Comparison of ENCODE assay signal across 8 mouse cellular contexts in genomic region chr5:75574151-75574851, GRCm38 (mm10). TPM values are rescaled to one million over a fixed set of nuclear protein-coding genes. Genes with fewer than 3 reads are reported as not detected.
DNase-seq lines count a peak whose midpoint lies in the region; ATAC-seq and TF ChIP-seq lines count a peak whose summit lies in the region.

No protein-coding gene starts in this region.

- ATAC-seq in kidney, postnatal 0 days (replicated peaks; ENCODE audit: low FRiP score, low read depth), result no peak; the same call in 1 of the 2 replicates
- no peak; the same call in 1 of the 2 replicates for ATAC-seq in embryonic facial prominence, embryonic 11.5 days (replicated peaks; ENCODE audit: insufficient number of reproducible peaks, low FRiP score, low TSS enrichment, low read depth)
- no peak for ATAC-seq in hindbrain, embryonic 12.5 days (ENCODE audit: low FRiP score)
- no peak for ATAC-seq in midbrain, embryonic 13.5 days

- H3K27ac ChIP-seq in kidney, postnatal 0 days, result no peak overlapping the region
- no peak overlapping the region for H3K27ac ChIP-seq in embryonic facial prominence, embryonic 11.5 days (replicated peaks; ENCODE audit: low read depth, low read length)
- H3K27ac ChIP-seq in hindbrain, embryonic 12.5 days, result no peak overlapping the region
- H3K27ac ChIP-seq in midbrain, embryonic 13.5 days, result peak overlapping the region; percentile 69

- H3K27me3 ChIP-seq in kidney, postnatal 0 days (ENCODE audit: insufficient read depth, low read length), result no peaks in the 10 kb centered on the region
- H3K27me3 ChIP-seq in embryonic facial prominence, embryonic 11.5 days (ENCODE audit: control insufficient read depth, insufficient read depth, low read length), result no peaks in the 10 kb centered on the region
- H3K27me3 ChIP-seq in hindbrain, embryonic 12.5 days, result peaks cover 3% of the 10 kb centered on the region; the same call in 1 of the 2 replicates
- peaks cover 28% of the 10 kb centered on the region for H3K27me3 ChIP-seq in midbrain, embryonic 13.5 days

- H3K4me1 ChIP-seq in kidney, postnatal 0 days (replicated peaks; ENCODE audit: insufficient read depth, low read length), result 0 out of 2 replicates have a peak, but pooled peaks cover 2% of the 10 kb centered on the region
- H3K4me1 ChIP-seq in embryonic facial prominence, embryonic 11.5 days (ENCODE audit: control insufficient read depth, insufficient read depth, low read length), result peaks cover 4% of the 10 kb centered on the region; the same call in 1 of the 2 replicates
- peaks cover 21% of the 10 kb centered on the region for H3K4me1 ChIP-seq in hindbrain, embryonic 12.5 days
- peaks cover 31% of the 10 kb centered on the region for H3K4me1 ChIP-seq in midbrain, embryonic 13.5 days (replicated peaks)

- no peaks in the 10 kb centered on the region for H3K9me3 ChIP-seq in kidney, postnatal 0 days (replicated peaks; ENCODE audit: low read length)
- H3K9me3 ChIP-seq in embryonic facial prominence, embryonic 11.5 days (replicated peaks; ENCODE audit: control insufficient read depth, low read length), result no peaks in the 10 kb centered on the region
- no peaks in the 10 kb centered on the region for H3K9me3 ChIP-seq in hindbrain, embryonic 12.5 days (replicated peaks)
- no peaks in the 10 kb centered on the region for H3K9me3 ChIP-seq in midbrain, embryonic 13.5 days

- H3K9ac ChIP-seq in kidney, postnatal 0 days (ENCODE audit: low read depth, low read length), result 0 out of 2 replicates have a peak overlapping the region, but pooled peaks have one; percentile 64
- H3K9ac ChIP-seq in embryonic facial prominence, embryonic 11.5 days (replicated peaks; ENCODE audit: low read length), result 0 out of 2 replicates have a peak overlapping the region, but pooled peaks have one; percentile 23
- peak overlapping the region; percentile 80 for H3K9ac ChIP-seq in hindbrain, embryonic 12.5 days
- peak overlapping the region; percentile 85 for H3K9ac ChIP-seq in midbrain, embryonic 13.5 days (replicated peaks)

- no peak for DNase-seq in kidney, postnatal 0 days (ENCODE audit: low spot score)
- DNase-seq in kidney, postnatal 14 days, result no peak
- DNase-seq in embryonic facial prominence, embryonic 11.5 days (ENCODE audit: low spot score), result no peak
- no peak for DNase-seq in adrenal gland, adult 18-20 months (ENCODE audit: low spot score in 2 of 2)
- DNase-seq in cerebellum, adult 8-10 months, result no peak
- no peak for DNase-seq in urinary bladder, adult 2 months (ENCODE audit: low spot score)

- TF ChIP-seq CTCF in kidney, postnatal 0 days (IDR thresholded peaks at IDR 0.05; ENCODE audit: low read depth), result no peak

- peak overlapping the region; percentile 57 for H3K4me3 ChIP-seq in kidney, postnatal 0 days (replicated peaks; ENCODE audit: low read depth, low read length)
- peak overlapping the region; percentile 64 for H3K4me3 ChIP-seq in embryonic facial prominence, embryonic 11.5 days (ENCODE audit: low read depth, low read length)
- peak overlapping the region; percentile 75 for H3K4me3 ChIP-seq in hindbrain, embryonic 12.5 days
- H3K4me3 ChIP-seq in midbrain, embryonic 13.5 days (replicated peaks), result peak overlapping the region; percentile 72

- WGBS in kidney, postnatal 0 days, result 6% methylated on average over 27 of the region's 27 CpGs
- WGBS in embryonic facial prominence, embryonic 11.5 days, result 2% methylated on average over 27 of the region's 27 CpGs
- 4% methylated on average over 27 of the region's 27 CpGs for WGBS in hindbrain, embryonic 12.5 days
- WGBS in midbrain, embryonic 13.5 days, result 3% methylated on average over 27 of the region's 27 CpGs

- no peaks in the 10 kb centered on the region for H3K36me3 ChIP-seq in kidney, postnatal 0 days (ENCODE audit: insufficient read depth, low read length)
- no peaks in the 10 kb centered on the region for H3K36me3 ChIP-seq in embryonic facial prominence, embryonic 11.5 days (replicated peaks; ENCODE audit: control insufficient read depth, insufficient read depth, low read depth, low read length)
- no peaks in the 10 kb centered on the region for H3K36me3 ChIP-seq in hindbrain, embryonic 12.5 days
- no peaks in the 10 kb centered on the region for H3K36me3 ChIP-seq in midbrain, embryonic 13.5 days

- H3K4me2 ChIP-seq in kidney, postnatal 0 days (ENCODE audit: low read length), result peak overlapping the region; percentile 99
- H3K4me2 ChIP-seq in embryonic facial prominence, embryonic 11.5 days (ENCODE audit: low read depth, low read length), result peak overlapping the region; percentile 98
- peak overlapping the region; percentile 96 for H3K4me2 ChIP-seq in hindbrain, embryonic 12.5 days (replicated peaks)
- peak overlapping the region; percentile 96 for H3K4me2 ChIP-seq in midbrain, embryonic 13.5 days (replicated peaks)

RNA-seq across cellular contexts. Expression of gene Kit, which starts 0.4 kb away (rescaled TPM):
- 14.5 and 15.6 TPM in 2 replicates for polyA plus RNA-seq in kidney, postnatal 0 days (2015; fragmentation: Nextera tagmentation; extraction: Ambion mirVana)
- 20.8 and 21.0 TPM in 2 replicates for polyA plus RNA-seq in embryonic facial prominence, embryonic 11.5 days (2014; fragmentation: Nextera tagmentation; extraction: Ambion mirVana)
- 41.6 and 46.1 TPM in 2 replicates for polyA plus RNA-seq in hindbrain, embryonic 12.5 days (2016; fragmentation: Nextera tagmentation; extraction: Ambion mirVana)
- polyA plus RNA-seq in midbrain, embryonic 13.5 days (2015; fragmentation: Nextera tagmentation; extraction: Ambion mirVana), result 28.8 and 30.7 TPM in 2 replicates
- 1 to 10 TPM; 2.7 to 3.8 TPM for total RNA-seq in adrenal gland, adult 18-20 months (2021)
- 13.1 and 16.5 TPM in 2 replicates for polyA plus RNA-seq in urinary bladder, adult 2 months (2012; rRNA removed)

Comparison
In these comparisons a context has a peak if more than half of its experiments do, and no peak if none do; other contexts are left out.
1. H3K9ac ChIP-seq: peak in every context shown above with its lines; median percentile 85 in midbrain, embryonic 13.5 days; 80 in hindbrain, embryonic 12.5 days; 64 in kidney, postnatal 0 days; 23 in embryonic facial prominence, embryonic 11.5 days.